Mouse (Mus musculus) B cell, adult (primary cell): ENCODE results near the gene Pars2. TPM values are rescaled to one million over a fixed set of nuclear protein-coding genes. Genes with fewer than 3 reads are reported as not detected.

Experiments used
- total RNA-seq: library from RNA; stranded (reverse); gene quantifications from 4 replicates; pipeline ENCODE4 v1.2.4, GENCODE M21; 2023; ENCODE audit not compliant: inconsistent age

Gene Pars2
- 3.3 to 5.2 TPM (median 4.2 TPM) in 4 replicates for total RNA-seq

GRCm38 (mm10) chr4:106650833-106651527, at the start of gene Pars2:
Pars2 (plus strand) TSS chr4:106651069.

DNA sequence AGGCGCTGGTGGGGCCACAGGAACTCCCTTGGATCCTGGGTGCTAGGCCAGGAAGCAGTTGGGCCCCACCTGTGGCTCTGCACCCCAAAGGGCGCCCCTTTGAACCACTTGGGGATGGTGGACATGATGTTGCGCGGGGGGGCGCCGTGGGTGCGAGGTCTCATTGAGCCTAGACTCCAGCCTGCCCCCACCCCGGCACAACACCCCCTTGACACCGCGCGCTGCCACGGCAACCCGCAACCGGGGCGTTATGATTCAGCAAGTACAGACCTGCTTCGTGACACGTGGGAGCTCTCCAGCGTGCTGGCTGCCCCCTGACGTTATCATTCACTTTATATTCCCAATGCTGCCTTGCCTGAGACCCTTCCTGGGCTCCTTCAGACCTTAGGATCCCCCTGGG, 33.8 kb upstream of the Pars2 start, which contains the start of gene Lexm:
Gene Lexm (minus strand): TSS at position 186 of the 400 bp plus-strand sequence.

DNA sequence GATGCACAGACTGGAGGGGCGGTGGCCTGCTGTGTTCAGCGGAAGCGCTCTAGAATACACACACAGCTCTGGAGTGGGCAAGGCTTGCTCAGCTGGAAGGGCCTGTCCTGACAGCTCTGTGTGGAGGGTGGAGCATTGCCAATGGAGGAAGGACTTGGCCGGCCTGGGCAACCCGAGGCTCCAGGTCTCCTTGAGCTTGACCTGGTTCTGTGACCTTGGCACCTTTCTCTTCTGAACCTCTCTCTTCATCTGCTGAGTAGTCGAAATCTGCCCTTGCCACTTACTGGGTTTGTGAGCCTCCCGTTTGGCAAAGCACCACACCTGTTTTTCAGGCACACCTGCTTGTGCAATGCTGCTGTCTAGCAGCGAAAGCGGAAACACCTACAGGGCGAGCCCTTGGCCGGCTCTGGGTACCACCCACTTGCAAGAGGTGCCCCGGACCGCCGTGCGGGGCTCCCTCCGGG, 28.8 kb upstream of the Pars2 start, which contains the start of gene Ttc22:
Gene Ttc22 (plus strand): TSS at position 403 of the 464 bp plus-strand sequence.

DNA sequence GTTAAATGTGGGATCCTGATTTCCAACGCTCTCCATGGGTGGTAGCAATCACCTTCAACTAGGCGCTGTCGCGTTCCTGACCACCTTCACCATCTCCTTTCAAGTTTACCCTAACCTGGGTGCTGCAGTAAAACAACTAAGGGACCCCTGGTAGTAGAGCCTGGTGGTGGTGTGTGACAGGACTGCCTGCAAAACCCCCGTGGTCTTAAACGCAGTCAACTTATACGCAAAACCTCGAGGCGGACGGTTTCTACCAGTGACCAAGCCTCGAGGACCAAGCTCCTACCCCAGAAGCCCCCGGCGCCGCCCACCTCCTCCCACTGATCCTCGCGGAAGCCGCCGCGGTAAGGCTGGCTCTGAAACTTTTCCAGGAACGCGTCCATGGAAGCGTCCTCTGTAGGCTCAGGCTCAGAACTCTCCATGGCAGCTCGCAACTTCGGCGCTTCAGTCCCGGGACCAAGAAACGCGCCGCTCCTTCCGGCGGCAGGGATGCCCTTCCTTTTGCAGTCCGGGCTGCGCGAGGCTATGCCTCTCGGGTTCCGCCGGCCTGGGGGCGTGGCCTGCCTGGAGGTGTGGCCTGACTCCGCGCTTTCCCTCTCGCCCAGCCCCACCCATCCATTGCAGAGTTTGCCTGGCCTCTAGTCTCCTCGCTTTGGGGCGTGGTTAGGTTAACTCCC, 27.7 kb downstream of the Pars2 start, which contains the start of gene Ttc4:
Gene Ttc4 (minus strand): TSS at position 503 of the 677 bp plus-strand sequence.

Other genes with a start within 250 kb of the Pars2 start
- gene Pcsk9, start 186.7 kb upstream of the Pars2 start, total RNA-seq = not detected in 4 replicates
- gene Bsnd, start 158.8 kb upstream of the Pars2 start, total RNA-seq = not detected in 4 replicates
- 3.1 to 4.6 TPM (median 4.1 TPM) in 4 replicates for gene Dhcr24, start 90.0 kb upstream of the Pars2 start, total RNA-seq
- gene Lexm, start 33.8 kb upstream of the Pars2 start, total RNA-seq = not detected in 4 replicates
- not detected in 4 replicates for gene Ttc22, start 28.6 kb upstream of the Pars2 start, total RNA-seq
- gene Ttc4, start 27.9 kb downstream of the Pars2 start, total RNA-seq = 37.3 to 46.4 TPM (median 41.6 TPM) in 4 replicates
- gene Mroh7, start 79.9 kb downstream of the Pars2 start, total RNA-seq = not detected in 4 replicates
- gene Fam151a, start 82.8 kb downstream of the Pars2 start, total RNA-seq = 0.29 TPM in 1 of 4 replicates, not detected in the others
- gene Acot11, start 153.9 kb downstream of the Pars2 start, total RNA-seq = 2.1 to 3.8 TPM (median 2.9 TPM) in 4 replicates